Mouse (Mus musculus) 3134 (cell line): ENCODE results near the gene Hnmt.
"Not testable (repeated sequence)": the region's sequence is repeated elsewhere in the genome, so short reads cannot be mapped to it uniquely, and the experiment has no call there.

Source experiments
- DNase-seq: peaks from one replicate; pipeline ENCODE4 v3.0.0-alpha.2; 2011; ENCODE audit warnings: low spot score; ENCODE audit not compliant: insufficient read length; ENCODE audit errors: extremely low read depth

Gene Hnmt

GRCm38 (mm10) chr2:24049344-24049990 is at the start of gene Hnmt:
Gene Hnmt (minus strand): TSS chr2:24049394.
- no peak for DNase-seq

GRCm38 (mm10) chr2:24096495-24096894 is 47.3 kb upstream of the Hnmt start, which contains the start of gene Tbpl2:
Gene Tbpl2 (minus strand): TSS chr2:24096595.
- no peak for DNase-seq

DNA sequence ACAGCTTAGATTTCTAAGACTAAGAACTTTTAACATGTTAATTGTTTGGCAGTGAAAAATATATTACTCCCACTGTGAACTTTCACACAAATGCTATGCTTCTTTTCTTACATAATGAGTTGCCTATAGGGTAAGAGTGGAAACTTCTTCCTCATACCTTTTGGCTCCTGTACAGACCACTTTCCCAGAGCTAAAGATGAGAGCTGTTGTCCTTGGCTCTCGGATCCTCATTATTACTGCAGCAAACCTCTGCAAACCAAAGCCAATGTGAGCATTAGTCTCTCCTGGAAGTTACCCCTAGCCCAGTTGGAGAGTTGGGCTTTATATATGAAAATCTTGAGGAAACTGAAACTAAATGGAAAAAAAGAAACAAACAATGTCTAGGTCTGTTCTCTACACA is 41.7 kb upstream of the Hnmt start:
- DNase-seq = no peak

- no peak for DNase-seq
Observed at GRCm38 (mm10) chr2:24050459-24050858, 1.3 kb upstream of the Hnmt start.

DNA sequence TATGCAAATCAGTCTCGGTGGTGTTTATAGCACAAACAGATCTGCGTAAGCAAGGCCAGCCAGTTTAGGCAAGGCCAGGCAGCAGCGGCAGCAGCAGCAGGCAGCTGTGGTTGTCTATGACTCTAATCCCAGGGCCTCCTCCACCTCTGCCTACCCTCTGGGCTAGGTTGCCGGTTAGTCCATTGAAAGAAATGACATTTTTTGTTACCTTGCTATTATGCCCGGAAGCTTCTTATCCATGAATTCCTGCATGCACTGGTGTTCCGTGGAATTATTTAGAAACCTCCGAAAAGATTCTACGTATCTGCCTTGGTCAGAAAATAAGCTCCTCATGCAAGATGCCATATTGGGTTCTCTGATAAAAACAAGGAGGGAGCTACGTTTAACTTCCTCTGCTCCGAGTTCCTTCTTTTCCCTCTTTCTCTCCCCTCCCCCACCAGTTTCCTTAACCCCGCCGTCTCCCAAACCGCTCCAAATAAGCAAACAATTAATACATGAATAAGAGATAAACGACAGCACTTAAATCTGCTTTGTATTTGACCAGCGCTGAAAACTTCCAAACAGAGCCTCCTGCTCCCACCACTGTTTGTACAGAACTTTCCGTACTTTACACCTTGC is 605 bp downstream of the Hnmt start:
- DNase-seq = no peak

- no peak for DNase-seq
Observed at GRCm38 (mm10) chr2:24047551-24048479, 1.4 kb downstream of the Hnmt start.

DNA sequence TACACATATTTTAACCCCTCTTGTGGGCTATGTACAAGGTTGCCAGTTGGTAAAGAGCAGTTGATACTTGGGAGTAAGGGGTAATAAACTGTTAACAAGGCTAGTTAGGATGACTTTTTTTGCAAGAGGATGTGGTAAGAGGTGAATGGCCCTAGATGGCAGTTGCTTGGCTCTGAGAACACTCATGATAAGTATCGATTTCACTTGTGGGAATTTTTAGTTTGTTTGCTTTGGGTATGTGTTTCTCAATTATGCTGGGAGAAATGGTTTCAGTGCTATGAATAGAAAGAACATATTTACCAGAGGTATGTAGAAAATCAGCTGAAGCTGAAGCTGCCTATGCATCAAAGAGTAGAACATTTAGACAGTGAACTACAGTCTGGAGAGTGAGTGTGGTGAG is 6.3 kb downstream of the Hnmt start:
- DNase-seq = no peak

DNA sequence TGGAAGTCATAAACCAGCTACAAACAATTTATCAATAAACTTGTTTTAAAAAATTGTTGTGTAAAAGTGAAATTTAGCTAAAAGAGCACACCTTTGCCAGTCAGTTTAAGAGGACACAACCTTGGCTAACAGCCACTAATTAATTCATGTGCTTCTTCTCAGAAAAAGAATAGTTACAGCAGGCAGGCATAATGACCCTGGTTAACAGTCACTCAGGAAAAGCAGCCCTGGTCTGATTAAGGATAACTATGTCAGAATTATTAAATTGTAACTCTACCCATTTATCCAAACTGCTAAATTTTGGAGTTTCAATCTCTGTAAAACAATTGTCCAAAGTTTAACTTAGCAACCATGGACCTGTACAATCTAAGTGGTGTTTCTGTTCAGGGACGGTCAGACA is 8.7 kb downstream of the Hnmt start:
- DNase-seq = no peak

DNA sequence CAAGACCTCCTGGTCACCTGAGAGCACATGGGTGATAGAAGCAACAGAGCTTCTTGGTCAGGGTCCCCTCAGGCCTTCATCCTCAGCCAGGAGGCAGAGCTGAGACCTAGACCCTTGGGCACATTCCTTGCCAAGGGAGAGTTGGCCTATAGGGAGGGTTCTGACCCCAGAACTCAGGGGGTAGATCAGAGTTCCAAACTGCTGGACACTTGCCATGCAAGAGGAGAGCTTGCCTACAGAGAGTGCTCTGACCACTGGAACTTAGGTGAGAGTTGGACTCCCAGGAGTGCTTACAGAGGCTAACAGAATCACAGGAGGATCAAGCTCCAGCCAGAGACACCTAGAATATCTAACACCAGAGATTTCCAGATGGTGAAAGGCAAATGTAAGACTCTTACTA is 29.8 kb downstream of the Hnmt start:
- not testable (repeated sequence) for DNase-seq

- DNase-seq = no peak
Observed at GRCm38 (mm10) chr2:24018966-24019365, 30.2 kb downstream of the Hnmt start.

DNA sequence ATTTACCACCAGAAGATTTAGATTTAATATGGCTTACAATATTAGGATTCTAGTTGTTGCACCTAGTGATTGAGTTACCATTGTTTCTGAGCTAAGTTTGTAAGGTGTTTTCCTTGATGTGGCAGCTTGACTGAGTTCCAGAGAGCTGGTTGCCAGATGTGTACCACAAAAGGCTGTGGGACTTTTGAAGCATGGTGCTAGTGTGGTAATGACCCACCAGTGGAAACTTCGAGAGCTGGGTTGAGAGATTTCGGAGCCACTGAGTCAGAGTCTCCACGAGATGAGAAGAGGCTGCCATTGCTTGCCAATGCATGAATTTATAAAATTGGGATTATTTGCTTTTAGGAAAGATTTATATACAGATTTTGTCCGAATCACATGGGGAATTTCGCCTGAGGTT is 34.2 kb downstream of the Hnmt start:
- DNase-seq = no peak

DNA sequence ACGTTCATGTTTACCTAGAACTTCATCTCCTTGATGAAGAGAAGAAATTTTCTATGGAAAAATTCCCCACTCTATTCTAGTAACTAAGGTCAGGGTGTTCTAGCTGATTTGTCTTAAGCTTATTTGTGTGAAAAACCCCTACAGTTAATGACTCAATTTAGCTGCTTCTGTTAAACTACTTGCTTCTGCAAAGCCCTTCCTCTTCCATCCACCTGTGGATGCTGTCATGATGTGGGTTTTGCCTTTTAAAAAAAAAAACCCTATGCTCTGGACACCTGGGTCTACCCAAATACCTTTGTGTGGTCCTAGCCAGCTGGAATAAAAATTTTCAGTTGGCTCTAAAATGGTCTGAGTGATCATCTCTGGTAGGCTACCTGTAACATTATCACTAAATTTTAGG is 49.9 kb downstream of the Hnmt start:
- no peak for DNase-seq

- no peak for DNase-seq
Observed at GRCm38 (mm10) chr2:23998836-23999235, 50.4 kb downstream of the Hnmt start.

- DNase-seq = no peak
Observed at GRCm38 (mm10) chr2:23996830-23997229, 52.4 kb downstream of the Hnmt start.

GRCm38 (mm10) chr2:23990034-23990573 is 59.1 kb downstream of the Hnmt start:
- DNase-seq = not testable (repeated sequence)

DNA sequence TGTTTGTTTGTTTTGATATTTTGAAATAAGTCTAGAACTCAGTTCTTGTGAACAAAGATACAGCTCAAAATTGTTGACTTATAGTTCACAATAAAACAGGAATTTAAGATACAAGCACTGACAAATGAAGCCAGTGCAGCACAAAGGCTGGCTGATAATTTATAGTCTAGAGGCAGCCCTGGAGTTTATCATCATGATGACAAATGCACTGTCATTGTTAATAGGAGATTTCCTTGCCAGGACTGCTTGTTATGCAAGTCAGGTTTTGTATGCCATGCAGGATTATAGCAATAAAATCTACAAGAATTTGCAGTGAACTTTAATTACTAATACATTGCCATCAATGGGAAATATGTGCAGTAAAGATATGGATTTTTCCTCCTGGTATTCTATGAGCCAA is 61.9 kb downstream of the Hnmt start:
- DNase-seq = no peak

- DNase-seq = no peak
Observed at GRCm38 (mm10) chr2:23983343-23983742, 65.9 kb downstream of the Hnmt start.

- DNase-seq = no peak
Observed at GRCm38 (mm10) chr2:23982860-23983259, 66.3 kb downstream of the Hnmt start.

DNA sequence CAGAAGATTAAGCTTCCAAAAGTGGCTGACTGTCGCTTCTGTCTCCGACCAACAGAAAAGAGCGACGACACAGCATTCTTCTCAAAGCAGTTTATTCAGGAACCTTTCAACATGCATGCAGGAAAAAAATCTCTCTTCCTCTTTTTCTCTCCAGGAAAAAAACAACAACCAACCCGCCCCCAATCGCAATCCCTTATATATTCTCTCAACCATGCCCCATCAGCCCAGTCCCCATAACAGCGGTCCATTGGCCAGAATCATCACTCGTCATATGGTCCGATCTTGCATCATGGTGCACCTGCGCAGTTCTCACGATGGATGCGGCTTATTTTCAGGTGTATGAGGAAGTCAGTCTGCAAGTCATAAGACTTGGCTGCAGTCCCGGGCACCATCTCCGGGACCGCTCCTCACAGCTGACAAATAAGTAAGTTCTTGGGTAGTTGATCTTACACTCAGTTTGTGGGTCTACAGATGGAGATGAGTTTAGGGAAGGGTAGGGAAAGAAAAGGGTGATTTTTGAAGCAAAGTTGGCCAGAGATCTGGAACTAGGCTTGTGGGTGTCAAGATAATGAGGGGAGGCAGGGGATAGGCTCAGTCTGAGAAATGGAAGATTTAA is 88.4 kb downstream of the Hnmt start:
- not testable (repeated sequence) for DNase-seq
